Mouse (Mus musculus) myocyte (in vitro differentiated cells): ENCODE measurements around the gene Klhdc10. TPM values are rescaled to one million over a fixed set of nuclear protein-coding genes. Genes with fewer than 3 reads are reported as not detected.

Experiments used
- H3K27me3 ChIP-seq: one replicate; pipeline ENCODE4 v1.6.1; 2011; ENCODE audit not compliant: control insufficient read depth, insufficient read depth, insufficient read length
- H3K36me3 ChIP-seq: one replicate; pipeline ENCODE4 v1.6.1; 2011; ENCODE audit not compliant: control insufficient read depth, insufficient read depth
- H3K4me2 ChIP-seq: one replicate; pipeline ENCODE4 v1.6.1; 2011; ENCODE audit warnings: low read depth, control low read depth
- H3K4me3 ChIP-seq: one replicate; pipeline ENCODE4 v1.5.1; 2011; ENCODE audit warnings: mild to moderate bottlenecking, control low read depth, moderate library complexity
- H3K79me2 ChIP-seq: one replicate; pipeline ENCODE4 v1.6.1; 2011; ENCODE audit not compliant: control insufficient read depth, insufficient read depth
- H3ac ChIP-seq: one replicate; pipeline ENCODE4 v1.6.1; 2011; ENCODE audit not compliant: control insufficient read depth, insufficient read length
- CEBPB ChIP-seq: IDR thresholded peaks from 2 replicates; pipeline ENCODE4 v1.6.1; 2011; ENCODE audit warnings: mild to moderate bottlenecking, moderate library complexity; ENCODE audit not compliant: poor library complexity, insufficient read depth, severe bottlenecking
- E2F4 ChIP-seq: IDR thresholded peaks from one replicate; pipeline ENCODE4 v1.6.1; 2011; ENCODE audit warnings: mild to moderate bottlenecking, control low read depth, moderate library complexity; ENCODE audit not compliant: insufficient read depth
- MAX ChIP-seq: IDR thresholded peaks from one replicate; pipeline ENCODE4 v1.6.1; 2011; ENCODE audit warnings: low read depth, mild to moderate bottlenecking, control low read depth
- MYOD1 ChIP-seq, 3 experiments: IDR thresholded peaks; one replicate each; pipeline ENCODE4 v1.6.1; 2011; ENCODE audit warnings: control low read depth in 2 of 3, low read depth in 2 of 3, mild to moderate bottlenecking in 2 of 3, moderate library complexity in 1 of 3; ENCODE audit not compliant: insufficient read length in 2 of 3, control insufficient read depth in 1 of 3
- MYOG ChIP-seq, 3 experiments: IDR thresholded peaks; one replicate each; pipeline ENCODE4 v1.6.1; 2011; ENCODE audit warnings: control low read depth in 2 of 3, low read depth in 2 of 3, mild to moderate bottlenecking in 2 of 3; ENCODE audit not compliant: insufficient read length in 2 of 3, control insufficient read depth in 1 of 3, insufficient read depth in 1 of 3
- POLR2A ChIP-seq: IDR thresholded peaks from one replicate; pipeline ENCODE4 v1.6.1; 2011; ENCODE audit warnings: low read depth, mild to moderate bottlenecking, control low read depth, moderate library complexity; ENCODE audit not compliant: insufficient read length
- POLR2AphosphoS2 ChIP-seq: IDR thresholded peaks from one replicate; pipeline ENCODE4 v1.6.1; 2011; ENCODE audit warnings: low read depth, control low read depth; ENCODE audit not compliant: insufficient read length
- REST ChIP-seq: IDR thresholded peaks from one replicate; pipeline ENCODE4 v1.6.1; 2011; ENCODE audit warnings: mild to moderate bottlenecking, control low read depth, moderate library complexity; ENCODE audit not compliant: insufficient read depth, insufficient read length
- SRF ChIP-seq: IDR thresholded peaks from one replicate; pipeline ENCODE4 v1.6.1; 2011; ENCODE audit warnings: low read depth; ENCODE audit not compliant: control insufficient read depth, insufficient read length
- TCF12 ChIP-seq: IDR thresholded peaks from one replicate; pipeline ENCODE4 v1.6.1; 2011; ENCODE audit warnings: mild to moderate bottlenecking, control low read depth; ENCODE audit not compliant: poor library complexity, insufficient read depth, severe bottlenecking
- TCF3 ChIP-seq: IDR thresholded peaks from one replicate; pipeline ENCODE4 v1.6.1; 2011; ENCODE audit warnings: low read depth, control low read depth; ENCODE audit not compliant: insufficient read length
- USF1 ChIP-seq: IDR thresholded peaks from one replicate; pipeline ENCODE4 v1.6.1; 2011; ENCODE audit warnings: low read depth, mild to moderate bottlenecking, control low read depth, moderate library complexity
- polyA plus RNA-seq: library from polyadenylated mRNA; unstranded; fragments of >200 nt; fragmentation: generic; extraction: Trizol; gene quantifications from one replicate; pipeline ENCODE4 v1.2.1, GENCODE M21; 2012; ENCODE audit warnings: missing spikeins

The Klhdc10 gene
- polyA plus RNA-seq, 1 experiment, result 49.1 TPM

DNA sequence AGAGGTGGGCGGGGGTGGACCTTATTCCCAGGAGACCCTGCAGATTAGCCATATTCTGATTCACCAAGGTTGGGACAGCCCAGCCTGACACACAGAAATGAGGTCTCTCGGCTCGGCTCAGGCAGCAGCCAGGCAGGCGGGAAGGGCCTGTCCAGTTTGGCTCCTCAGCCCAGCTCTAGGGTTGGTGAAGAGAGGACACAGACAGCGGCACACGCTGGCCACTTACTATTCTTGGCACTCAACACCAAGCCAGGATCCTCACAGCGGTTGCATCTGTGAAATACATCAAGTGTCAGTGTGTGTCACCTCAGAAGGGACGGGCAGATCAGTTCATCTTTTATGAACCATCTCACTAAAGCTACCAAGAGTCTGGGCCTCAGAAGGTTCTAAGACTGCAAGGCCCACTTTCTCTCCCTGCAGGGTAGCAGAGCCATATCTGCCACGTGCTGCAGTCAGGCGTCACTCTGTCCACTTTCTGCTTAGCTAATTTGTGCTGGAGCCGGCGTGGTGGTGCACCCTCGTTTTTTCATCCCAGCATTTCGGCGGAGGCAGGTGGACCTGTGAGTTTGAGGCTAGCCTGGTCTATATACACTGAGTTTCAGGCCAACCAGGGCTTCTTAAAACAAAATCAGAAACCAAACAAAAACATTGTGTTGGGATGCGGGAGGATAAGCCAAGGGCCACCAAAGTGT lies 57.5 kb downstream of the Klhdc10 start:
- Histone ChIP-seq H3K4me2 (no peak overlapping the region), H3K36me3 (peaks cover 7% of the 10 kb centered on the region), H3ac (no peak overlapping the region), H3K4me3 (no peak overlapping the region), H3K79me2 (no peaks in the 10 kb centered on the region), H3K27me3 (no peaks in the 10 kb centered on the region)
- TF ChIP-seq SRF (no peak), POLR2AphosphoS2 (no peak), TCF12 (no peak), REST (no peak), TCF3 (no peak), E2F4 (no peak), POLR2A (no peak), MAX (no peak), CEBPB (no peak), MYOG (IDR thresholded peaks at IDR 0.05; ENCODE audit: control insufficient read depth in 1 of 3, insufficient read depth in 1 of 3, insufficient read length in 2 of 3, low read depth in 2 of 3) (no peak), USF1 (no peak), MYOD1 (IDR thresholded peaks at IDR 0.05; ENCODE audit: control insufficient read depth in 1 of 3, insufficient read length in 2 of 3, low read depth in 2 of 3) (no peak)

DNA sequence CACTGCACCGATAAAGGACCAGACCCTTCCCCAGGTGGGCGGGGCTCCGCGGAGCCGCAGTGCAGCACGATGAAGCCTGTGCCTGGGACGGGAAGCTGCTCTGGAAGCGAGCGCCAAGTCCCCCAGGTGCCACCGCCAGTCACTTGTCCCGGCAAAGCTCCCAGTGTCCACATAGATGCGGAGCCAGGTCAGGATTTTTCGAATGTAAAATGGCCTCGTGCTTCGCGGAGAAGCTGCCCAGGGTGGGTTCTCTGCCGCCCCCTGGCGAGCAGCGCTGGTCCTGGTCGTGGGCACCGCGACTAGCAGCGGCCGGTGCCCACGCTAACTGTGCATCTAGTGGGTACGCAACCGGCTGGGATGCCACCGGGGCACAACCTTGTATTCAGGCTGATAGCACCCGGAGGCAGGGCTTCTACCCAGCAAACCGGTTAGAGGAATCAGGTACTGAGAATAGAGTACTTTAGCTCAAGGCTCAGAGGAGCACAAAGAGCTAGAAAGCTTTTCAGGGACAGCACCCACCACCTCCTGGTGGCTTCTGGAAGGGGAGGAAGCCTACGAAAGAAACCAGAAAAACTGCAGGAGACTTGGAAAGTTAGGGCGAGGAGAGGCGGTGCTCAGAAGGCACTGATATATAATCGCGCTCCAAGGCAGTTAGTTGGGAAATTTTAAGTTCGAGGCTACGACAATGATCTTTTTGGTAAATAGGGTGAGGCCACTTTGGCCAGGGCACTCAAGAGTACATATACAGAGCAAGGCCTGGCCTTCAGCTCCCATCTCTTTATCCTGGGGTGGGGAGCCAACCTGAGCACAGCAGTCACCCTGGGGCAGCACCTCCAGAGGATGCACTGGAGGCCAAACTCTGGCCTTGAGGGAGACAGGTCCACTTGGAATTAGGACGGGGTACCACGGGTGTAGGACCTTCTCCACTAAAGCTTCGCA lies 58.4 kb downstream of the Klhdc10 start:
- no peaks in the 10 kb centered on the region for H3K27me3 ChIP-seq
- H3K4me3 ChIP-seq, result no peak overlapping the region
- peaks cover 4% of the 10 kb centered on the region for H3K36me3 ChIP-seq
- H3K79me2 ChIP-seq, result no peaks in the 10 kb centered on the region
- no peak overlapping the region for H3ac ChIP-seq
- no peak overlapping the region for H3K4me2 ChIP-seq
- TF ChIP-seq POLR2A (no peak), USF1 (no peak), MYOD1 (IDR thresholded peaks at IDR 0.05; ENCODE audit: control insufficient read depth in 1 of 3, insufficient read length in 2 of 3, low read depth in 2 of 3) (no peak), TCF12 (no peak), SRF (no peak), E2F4 (no peak), POLR2AphosphoS2 (no peak), MYOG (IDR thresholded peaks at IDR 0.05; ENCODE audit: control insufficient read depth in 1 of 3, insufficient read depth in 1 of 3, insufficient read length in 2 of 3, low read depth in 2 of 3) (no peak), CEBPB (no peak), MAX (no peak), TCF3 (no peak), REST (no peak)

DNA sequence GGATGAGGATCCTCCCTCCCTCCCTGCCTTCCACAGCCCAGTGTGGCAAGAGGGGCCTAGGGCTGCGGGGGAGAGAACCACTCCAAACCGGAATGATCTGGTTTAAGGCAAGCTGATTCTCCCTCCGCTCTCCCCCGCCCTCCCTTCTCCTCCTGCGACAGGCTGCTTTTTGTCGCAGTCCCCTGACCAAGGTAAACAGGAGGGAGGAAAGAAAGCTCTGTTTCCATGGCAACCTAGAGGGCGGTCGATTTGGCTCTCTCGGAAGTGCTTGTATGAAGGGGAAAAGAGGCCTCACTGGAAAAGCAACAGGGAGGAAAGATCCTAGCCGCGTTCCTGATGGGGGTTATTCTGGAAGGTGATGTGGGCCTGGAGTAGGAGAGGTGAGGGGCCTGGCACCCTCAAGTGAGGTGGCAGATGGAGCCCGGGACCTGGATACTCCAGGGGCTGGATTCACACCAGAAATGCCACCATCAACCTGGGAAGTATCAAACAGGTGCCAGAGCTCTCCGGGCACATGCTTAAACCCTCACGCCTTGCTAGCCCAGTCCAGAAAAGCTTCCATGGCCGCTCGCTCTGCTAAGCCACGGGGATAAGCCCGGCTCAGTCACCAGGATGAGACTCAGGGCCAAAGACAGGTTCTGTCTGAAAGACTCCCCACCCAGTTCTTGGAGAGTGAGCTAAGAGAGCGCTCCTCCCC lies 59.2 kb downstream of the Klhdc10 start:
- Histone ChIP-seq H3K79me2 (no peaks in the 10 kb centered on the region), H3K27me3 (no peaks in the 10 kb centered on the region), H3K4me3 (no peak overlapping the region), H3K36me3 (no peaks in the 10 kb centered on the region), H3ac (no peak overlapping the region), H3K4me2 (no peak overlapping the region)
- TF ChIP-seq USF1 (no peak), CEBPB (no peak), TCF12 (no peak), SRF (no peak), MYOG (IDR thresholded peaks at IDR 0.05; ENCODE audit: control insufficient read depth in 1 of 3, insufficient read depth in 1 of 3, insufficient read length in 2 of 3, low read depth in 2 of 3) (no peak), POLR2A (no peak), REST (no peak), POLR2AphosphoS2 (no peak), E2F4 (no peak), MYOD1 (IDR thresholded peaks at IDR 0.05; ENCODE audit: control insufficient read depth in 1 of 3, insufficient read length in 2 of 3, low read depth in 2 of 3) (no peak), TCF3 (no peak), MAX (no peak)

DNA sequence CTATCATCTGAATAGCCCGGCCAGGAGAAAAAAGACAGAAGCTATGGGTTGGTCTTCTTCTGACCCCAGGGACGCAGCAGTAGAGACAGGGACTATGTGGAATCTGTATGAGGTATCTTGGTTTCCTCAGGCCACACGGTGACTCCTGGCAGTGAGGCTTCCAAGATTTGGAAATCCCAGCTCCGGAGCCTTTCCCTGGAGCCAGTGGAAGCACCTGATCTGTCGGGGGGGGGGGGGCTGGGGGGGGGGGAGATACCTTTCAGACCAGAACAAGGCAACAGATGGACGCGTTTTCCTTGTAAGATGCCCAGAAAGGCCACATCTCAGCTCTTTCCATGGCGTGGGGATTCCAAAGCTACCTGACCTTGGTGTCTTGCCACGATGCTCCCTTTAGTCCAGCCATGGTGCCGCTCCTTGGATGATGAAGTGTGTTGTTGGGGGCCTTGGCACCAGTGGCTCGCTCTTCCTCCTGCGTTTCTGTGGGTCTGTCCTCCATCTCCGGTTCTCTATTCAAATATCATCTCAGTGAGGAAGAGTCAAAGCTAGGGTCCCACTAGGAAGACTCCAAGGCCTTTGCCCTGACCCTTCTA lies 60.2 kb downstream of the Klhdc10 start:
- TF ChIP-seq TCF12 (no peak), E2F4 (no peak), MYOG (IDR thresholded peaks at IDR 0.05; ENCODE audit: control insufficient read depth in 1 of 3, insufficient read depth in 1 of 3, insufficient read length in 2 of 3, low read depth in 2 of 3) (no peak), TCF3 (no peak), CEBPB (no peak), POLR2A (no peak), MAX (no peak), REST (no peak), MYOD1 (IDR thresholded peaks at IDR 0.05; ENCODE audit: control insufficient read depth in 1 of 3, insufficient read length in 2 of 3, low read depth in 2 of 3) (no peak), POLR2AphosphoS2 (no peak), SRF (no peak), USF1 (no peak)
- no peaks in the 10 kb centered on the region for H3K36me3 ChIP-seq
- H3K79me2 ChIP-seq, result no peaks in the 10 kb centered on the region
- no peaks in the 10 kb centered on the region for H3K27me3 ChIP-seq
- no peak overlapping the region for H3K4me2 ChIP-seq
- no peak overlapping the region for H3K4me3 ChIP-seq
- no peak overlapping the region for H3ac ChIP-seq
